Mouse (Mus musculus) kidney, adult 2 months (tissue): ENCODE measurements around the gene Proser2. TPM values are rescaled to one million over a fixed set of nuclear protein-coding genes. Genes with fewer than 3 reads are reported as not detected.
A peak's percentile ranks its signal among the peaks of the same experiment; 100 is the strongest.

Experiments
- DNase-seq: peaks from one replicate; pipeline ENCODE4 v3.0.0; 2021
- H3K27ac ChIP-seq: fragments of 200-500 bp; 2 replicates; pipeline ENCODE4 v1.5.1; 2012; ENCODE audit warnings: low read depth, low read length, control low read depth, inconsistent platforms; ENCODE audit not compliant: insufficient read depth
- H3K27me3 ChIP-seq: fragments of 200-500 bp; replicated peaks from 2 replicates; pipeline ENCODE4 v1.6.1; 2012; ENCODE audit warnings: mild to moderate bottlenecking, moderate library complexity, low read length, inconsistent platforms; ENCODE audit not compliant: control insufficient read depth, insufficient read depth
- H3K36me3 ChIP-seq: fragments of 200-500 bp; 2 replicates; pipeline ENCODE4 v1.6.1; 2012; ENCODE audit warnings: mild to moderate bottlenecking, moderate library complexity, low read length, inconsistent platforms; ENCODE audit not compliant: control insufficient read depth, insufficient read depth
- H3K4me1 ChIP-seq: fragments of 200-500 bp; 2 replicates; pipeline ENCODE4 v1.6.1; 2011; ENCODE audit warnings: low read length; ENCODE audit not compliant: control insufficient read depth, insufficient read depth
- H3K4me3 ChIP-seq: fragments of 200-500 bp; 2 replicates; pipeline ENCODE4 v1.5.1; 2011; ENCODE audit warnings: mild to moderate bottlenecking, low read depth, low read length, control low read depth; ENCODE audit not compliant: insufficient read depth
- CTCF ChIP-seq: fragments of 200-500 bp; conservative IDR thresholded peaks from 2 replicates; pipeline ENCODE4 v1.5.1; 2011; ENCODE audit warnings: low read depth, mild to moderate bottlenecking, control low read depth, low read length, moderate library complexity, mixed read lengths; ENCODE audit not compliant: insufficient read depth, insufficient read length
- POLR2A ChIP-seq: fragments of 200-500 bp; IDR thresholded peaks from one replicate; pipeline ENCODE4 v1.6.1; 2011; ENCODE audit warnings: low read depth, low read length, control low read depth
- WGBS: fragments of 180-500 bp; shearing (Covaris S2); methylation state at CpG from one replicate; pipeline ENCODE4 v1.1.7; 2018; 5-methylcytosine and 5-hydroxymethylcytosine counted together
- polyA plus RNA-seq: library from polyadenylated mRNA; depleted of rRNA; stranded (reverse); fragments of >200 nt; gene quantifications from 2 replicates; pipeline ENCODE4 v1.2.3, GENCODE M21; 2012

Proser2 gene
- polyA plus RNA-seq, 1 experiment: 7.9 TPM

DNA sequence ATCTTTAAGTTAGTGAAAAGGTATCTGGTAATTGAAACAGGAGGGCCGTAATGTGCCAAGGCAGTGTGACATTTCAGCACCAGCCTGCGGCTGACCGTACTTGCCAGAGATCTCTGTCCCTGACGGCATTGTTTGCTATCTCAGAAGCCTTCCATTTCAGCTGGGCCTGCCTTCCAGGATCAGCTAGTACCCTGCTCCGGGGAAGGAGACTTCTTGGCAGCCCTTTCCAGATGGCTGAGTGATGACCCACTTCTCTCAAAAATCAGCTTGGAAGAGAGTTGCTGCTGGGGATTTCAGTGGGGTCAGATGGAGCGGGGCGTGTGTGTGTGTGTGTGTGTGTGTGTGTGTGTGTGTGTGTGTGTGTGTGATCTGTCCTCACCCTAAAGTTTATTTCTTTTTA lies 16.9 kb upstream of the Proser2 start:
- H3K27ac ChIP-seq: no peak overlapping the region

DNA sequence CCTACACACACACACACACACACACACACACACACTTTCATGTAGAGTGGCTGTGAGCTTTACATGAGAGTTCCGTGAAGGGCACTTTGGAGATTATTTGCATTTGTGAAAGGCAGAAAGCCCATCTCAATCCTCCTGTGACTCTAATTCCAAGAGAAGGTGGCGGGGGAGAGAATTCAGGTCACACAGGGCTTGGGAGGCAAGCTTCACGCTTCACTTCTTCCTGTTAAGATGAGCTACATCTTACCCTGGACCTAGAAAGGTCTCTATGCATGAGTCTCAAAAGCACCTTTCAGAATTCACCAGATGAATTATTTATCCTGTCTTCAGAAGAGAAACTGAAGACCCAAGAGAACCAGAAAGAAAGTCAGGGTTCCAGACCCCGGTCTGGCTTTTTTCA lies 16.2 kb upstream of the Proser2 start:
- Histone ChIP-seq H3K4me3 (no peak overlapping the region), H3K36me3 (no peaks in the 10 kb centered on the region), H3K27me3 (no peaks in the 10 kb centered on the region), H3K4me1 (0 out of 2 replicates have a peak, but pooled peaks cover 2% of the 10 kb centered on the region), H3K27ac (no peak overlapping the region)
- WGBS: 54% methylated on average over 4 of the region's 4 CpGs
- no peak for TF ChIP-seq POLR2A
- TF ChIP-seq CTCF: no peak
- no peak for DNase-seq

More for the DNA sequence above, 16.9 kb upstream of the Proser2 start:
- DNase-seq: no peak
- 0 out of 2 replicates have a peak, but pooled peaks cover 2% of the 10 kb centered on the region for H3K4me1 ChIP-seq
- H3K36me3 ChIP-seq: no peaks in the 10 kb centered on the region
- no peaks in the 10 kb centered on the region for H3K27me3 ChIP-seq
- no peak overlapping the region for H3K4me3 ChIP-seq
- 74% methylated on average over 7 of the region's 7 CpGs for WGBS
- no peak for TF ChIP-seq POLR2A
- TF ChIP-seq CTCF: no peak

DNA sequence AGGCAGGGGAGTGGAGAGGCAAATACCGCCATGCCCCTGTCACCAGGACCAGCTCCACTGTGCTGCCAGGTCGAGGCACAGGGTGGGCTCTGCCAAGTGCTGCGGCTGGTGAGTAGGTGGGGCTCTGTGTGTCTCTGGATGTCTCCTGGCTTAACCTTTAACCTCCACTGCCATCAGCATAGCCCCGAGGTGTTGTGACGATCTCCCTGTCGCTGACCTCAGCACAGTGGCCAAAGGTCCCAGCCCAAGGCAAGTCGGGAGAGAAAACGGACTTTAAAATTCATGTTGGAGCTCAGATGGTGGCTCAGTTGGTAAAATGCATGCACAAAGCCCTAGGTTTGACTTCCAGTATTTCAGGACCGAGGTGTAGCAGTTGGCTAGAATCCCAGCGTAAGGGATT lies 15.6 kb upstream of the Proser2 start:
- no peak for TF ChIP-seq CTCF
- no peak for TF ChIP-seq POLR2A
- 46% methylated on average over 10 of the region's 10 CpGs for WGBS
- DNase-seq: no peak
- H3K36me3 ChIP-seq: no peaks in the 10 kb centered on the region
- no peaks in the 10 kb centered on the region for H3K27me3 ChIP-seq
- no peak overlapping the region for H3K27ac ChIP-seq
- 0 out of 2 replicates have a peak, but pooled peaks cover 2% of the 10 kb centered on the region for H3K4me1 ChIP-seq
- no peak overlapping the region for H3K4me3 ChIP-seq

DNA sequence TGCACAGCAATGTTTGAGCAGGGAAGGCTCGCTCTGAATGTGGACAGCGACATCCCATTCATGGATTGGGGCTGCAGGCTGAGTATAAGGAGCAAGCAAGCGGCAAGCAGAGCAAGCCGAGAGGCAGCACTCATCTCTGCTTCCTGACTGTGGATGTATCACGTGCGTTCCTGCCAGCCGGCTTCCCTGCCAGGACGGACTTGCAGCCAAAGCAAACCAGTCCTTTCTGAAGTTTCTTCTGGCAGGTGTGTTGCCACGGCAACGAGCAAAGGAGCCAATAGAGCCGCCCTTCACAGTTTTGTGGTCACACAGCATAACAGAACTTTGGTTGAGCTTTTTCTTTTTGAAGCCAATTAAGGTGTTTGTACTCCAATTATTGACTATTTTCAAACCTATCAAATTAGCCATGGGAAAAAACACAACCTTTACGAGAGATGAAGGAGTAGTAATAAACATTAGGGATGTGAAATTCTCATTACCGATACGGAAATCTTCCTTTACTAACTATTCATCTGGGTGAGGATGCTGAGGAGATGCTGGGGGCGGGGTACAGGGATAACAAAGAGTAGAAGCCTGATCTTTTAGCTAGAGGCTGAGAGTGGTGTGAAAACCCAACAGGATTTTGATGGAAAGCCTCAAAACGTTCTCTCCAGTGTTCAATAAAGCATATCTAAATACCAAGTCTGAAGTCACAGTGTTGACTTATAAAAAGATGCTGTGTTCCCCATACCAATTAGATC lies 13.1 kb upstream of the Proser2 start:
- H3K4me1 ChIP-seq: 0 out of 2 replicates have a peak, but pooled peaks cover 2% of the 10 kb centered on the region
- peak; percentile 48 for DNase-seq
- no peak overlapping the region for H3K4me3 ChIP-seq
- no peak overlapping the region for H3K27ac ChIP-seq
- WGBS: 73% methylated on average over 16 of the region's 16 CpGs
- H3K36me3 ChIP-seq: no peaks in the 10 kb centered on the region
- TF ChIP-seq CTCF: no peak
- TF ChIP-seq POLR2A: no peak
- no peaks in the 10 kb centered on the region for H3K27me3 ChIP-seq

DNA sequence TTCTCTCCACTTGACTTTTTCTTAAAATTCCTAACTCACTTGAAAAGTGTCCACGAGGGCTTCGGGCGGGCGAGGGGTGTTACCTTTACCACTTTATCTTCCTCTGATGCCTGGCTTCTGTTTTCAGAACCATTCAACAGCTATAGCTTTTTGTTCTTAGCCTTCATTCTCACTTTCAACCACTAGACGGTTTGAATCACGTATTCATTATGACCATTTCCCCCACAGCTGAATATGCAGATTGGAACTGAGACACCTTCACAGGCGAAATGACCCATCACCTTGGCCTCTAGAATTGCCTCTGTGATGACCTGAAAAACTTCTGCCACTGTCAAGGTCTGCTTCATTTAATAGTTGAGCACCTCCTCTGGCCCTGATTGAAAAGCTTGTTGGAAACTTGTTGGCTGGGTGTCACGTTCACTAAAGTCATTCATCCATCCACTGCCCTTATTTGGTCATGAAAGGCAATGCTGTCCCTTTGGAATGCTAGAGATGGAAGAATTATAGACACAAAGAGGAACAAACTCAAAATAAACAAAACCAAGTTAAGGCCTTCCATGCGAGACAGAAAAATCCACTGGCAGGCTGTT lies 10.7 kb upstream of the Proser2 start:
- peak; percentile 45 for DNase-seq
- Histone ChIP-seq H3K27ac (peak overlapping the region; percentile 59; the same call in 1 of the 2 replicates), H3K36me3 (no peaks in the 10 kb centered on the region), H3K4me3 (no peak overlapping the region), H3K4me1 (0 out of 2 replicates have a peak, but pooled peaks cover 2% of the 10 kb centered on the region), H3K27me3 (no peaks in the 10 kb centered on the region)
- 54% methylated on average over 9 of the region's 9 CpGs for WGBS
- no peak for TF ChIP-seq CTCF
- TF ChIP-seq POLR2A: no peak

DNA sequence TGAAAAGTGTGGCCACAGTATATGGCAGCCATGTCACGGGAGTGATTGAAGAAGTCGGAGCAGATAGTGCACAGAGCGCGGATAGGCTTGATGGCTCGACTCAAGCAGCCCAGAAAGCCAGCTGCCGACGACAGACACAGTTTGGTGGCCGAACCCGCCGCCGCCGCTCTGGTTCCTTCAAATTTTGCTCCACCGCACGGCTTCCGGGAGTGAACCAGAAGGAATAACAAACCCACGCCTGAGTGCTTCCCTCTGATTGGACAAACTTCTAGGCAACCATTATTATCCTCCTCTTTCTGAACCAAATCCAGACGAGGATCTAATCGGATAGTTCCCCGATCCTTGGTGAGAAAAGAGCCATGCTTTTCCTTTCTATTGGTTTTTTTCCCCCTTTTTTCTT lies 3.9 kb upstream of the Proser2 start:
- DNase-seq: no peak
- 64% methylated on average over 19 of the region's 19 CpGs for WGBS
- Histone ChIP-seq H3K36me3 (no peaks in the 10 kb centered on the region), H3K4me3 (no peak overlapping the region), H3K4me1 (no peaks in the 10 kb centered on the region), H3K27me3 (no peaks in the 10 kb centered on the region), H3K27ac (no peak overlapping the region)
- TF ChIP-seq CTCF (no peak), POLR2A (no peak)

DNA sequence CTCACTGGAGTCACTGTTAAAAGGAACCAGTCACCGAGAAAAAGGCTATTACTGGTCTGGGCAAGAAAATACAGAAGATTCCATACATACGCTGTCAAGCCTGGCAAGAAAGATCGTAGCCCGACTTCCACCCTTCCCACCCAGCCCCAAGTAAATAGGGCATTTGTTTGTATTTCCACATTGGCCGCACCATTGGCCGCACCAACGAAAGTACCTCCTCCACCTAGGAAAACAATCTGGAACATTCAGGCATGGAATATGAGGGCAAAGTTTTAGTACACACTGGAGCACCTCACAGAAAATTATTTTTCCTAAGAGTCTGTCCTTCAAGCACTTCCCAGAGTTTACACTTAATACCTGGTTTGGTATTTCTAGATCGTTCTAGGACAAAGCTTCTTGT lies 1.1 kb downstream of the Proser2 start:
- DNase-seq: no peak
- TF ChIP-seq POLR2A (no peak), CTCF (no peak)
- H3K4me3 ChIP-seq: no peak overlapping the region
- no peak overlapping the region for H3K27ac ChIP-seq
- no peaks in the 10 kb centered on the region for H3K27me3 ChIP-seq
- 61% methylated on average over 8 of the region's 8 CpGs for WGBS
- H3K4me1 ChIP-seq: no peaks in the 10 kb centered on the region
- no peaks in the 10 kb centered on the region for H3K36me3 ChIP-seq
